Mouse (Mus musculus) frontal cortex, postnatal 14 days (tissue): Measurements from ENCODE around the gene Slc31a2.

ENCODE experiments used
- DNase-seq, 2 experiments: peaks; one replicate each; pipeline ENCODE4 v3.0.0; 2022; ENCODE audit warnings: low spot score in 2 of 2

The Slc31a2 gene

GRCm38 (mm10) chr4:62281319-62281718 lies 19.0 kb downstream of the Slc31a2 start:
- DNase-seq, result no peak

GRCm38 (mm10) chr4:62282969-62283368 lies 20.6 kb downstream of the Slc31a2 start:
- DNase-seq, result no peak

GRCm38 (mm10) chr4:62285576-62285975 lies 23.2 kb downstream of the Slc31a2 start:
- DNase-seq, result no peak

DNA sequence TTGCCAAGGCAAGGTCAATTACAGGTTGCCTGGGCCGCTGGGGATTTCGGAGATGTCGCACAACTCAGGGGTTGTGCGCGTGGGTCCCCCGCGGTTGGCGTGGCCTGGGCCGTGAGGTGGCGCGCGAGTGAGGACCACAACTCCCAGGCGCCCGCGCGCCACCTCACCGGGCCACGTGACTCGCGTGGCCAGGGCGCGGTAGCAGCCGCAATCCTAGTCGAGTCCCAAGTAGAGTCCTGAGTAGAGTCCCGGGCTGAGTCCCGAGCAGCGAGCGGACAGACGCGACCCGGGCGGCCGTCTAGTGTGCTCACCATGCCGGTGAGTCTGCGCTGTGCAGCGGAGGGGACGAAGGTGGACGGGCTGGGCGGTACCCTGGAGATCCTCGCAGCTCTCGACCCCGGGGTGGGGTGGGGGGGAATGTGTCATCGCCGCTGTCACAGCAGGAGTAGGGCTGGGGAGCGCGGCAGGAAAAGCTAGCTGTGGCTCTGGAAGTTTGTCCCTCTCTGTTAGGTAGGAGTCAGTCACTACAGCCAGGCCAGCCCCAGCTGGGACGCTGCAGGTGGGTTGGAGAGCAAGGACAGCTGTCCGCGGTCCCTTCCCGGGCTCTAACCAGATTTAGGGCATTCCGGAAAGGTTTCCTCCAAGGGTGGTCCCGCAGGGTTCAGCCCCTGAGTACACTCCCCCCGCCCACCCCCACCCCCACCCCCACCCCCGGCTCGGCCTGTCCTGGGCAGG lies 24.1 kb downstream of the Slc31a2 start:
- DNase-seq, result peak; percentile 49 to 72

DNA sequence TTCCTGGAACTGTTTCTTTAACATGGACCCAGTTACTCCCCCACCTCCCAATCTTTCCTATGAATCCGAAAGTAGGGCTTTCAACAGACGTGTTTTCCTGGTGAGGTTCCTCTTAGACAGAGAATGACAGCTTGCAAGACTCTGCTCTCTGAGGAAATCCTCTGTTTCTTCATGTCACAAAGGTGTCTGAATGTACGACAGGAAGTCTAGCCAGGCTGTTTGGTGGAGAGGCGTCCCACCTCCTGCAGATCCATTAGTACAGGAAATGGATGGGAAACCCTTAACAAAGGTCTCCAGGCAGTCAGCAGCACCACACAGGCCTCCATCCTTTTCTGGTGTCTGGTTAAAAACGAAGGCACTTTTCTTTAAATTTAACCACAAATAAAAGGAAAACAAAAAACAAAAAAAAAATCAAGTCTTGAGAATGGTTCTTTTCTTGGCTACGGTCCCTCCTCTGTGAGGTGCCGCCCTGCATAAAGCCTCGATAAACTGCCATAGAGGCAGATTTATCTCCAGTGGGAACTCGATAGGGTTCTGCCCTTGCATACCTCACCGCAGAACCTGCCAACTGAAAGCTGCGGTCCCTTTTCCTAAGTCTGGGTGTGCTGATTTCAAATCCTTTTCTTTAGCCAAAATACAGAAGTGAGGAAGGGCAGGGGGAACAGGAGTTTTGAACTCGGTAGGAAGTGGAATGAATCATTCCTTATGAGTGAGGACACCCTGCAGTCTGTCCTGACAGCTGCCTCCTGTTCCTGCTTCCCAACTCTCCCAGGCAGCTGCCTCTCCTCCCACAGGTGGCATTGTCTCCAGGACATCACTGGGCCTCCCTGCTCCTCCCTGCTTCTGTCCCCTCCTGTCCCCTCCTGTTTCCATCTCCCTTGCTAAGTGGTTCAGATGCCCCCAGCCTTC lies 24.9 kb downstream of the Slc31a2 start:
- no peak for DNase-seq

DNA sequence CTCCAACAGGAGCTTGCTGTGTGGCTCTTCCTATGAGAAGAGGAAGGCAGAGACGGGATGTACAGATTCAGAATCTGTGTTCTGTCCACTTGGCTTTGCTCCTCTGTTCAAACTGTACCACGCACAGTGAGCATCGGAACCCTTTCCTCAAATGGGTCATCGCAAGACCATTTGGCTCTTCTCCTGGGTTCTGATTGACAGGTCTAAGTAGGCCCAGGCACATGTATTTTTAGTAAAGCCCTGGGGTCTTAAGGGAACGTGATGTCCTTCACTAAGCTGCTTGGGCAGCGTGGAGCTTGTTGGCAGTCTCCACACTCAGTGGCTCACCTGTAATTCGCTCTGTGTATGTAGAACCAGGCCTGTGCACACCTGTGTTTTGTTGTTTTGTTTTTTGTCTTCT lies 26.9 kb downstream of the Slc31a2 start:
- DNase-seq, result no peak

- DNase-seq, result no peak
Observed at GRCm38 (mm10) chr4:62290816-62291505, 28.6 kb downstream of the Slc31a2 start.

GRCm38 (mm10) chr4:62292461-62293180 lies 30.3 kb downstream of the Slc31a2 start:
- DNase-seq, result no peak

DNA sequence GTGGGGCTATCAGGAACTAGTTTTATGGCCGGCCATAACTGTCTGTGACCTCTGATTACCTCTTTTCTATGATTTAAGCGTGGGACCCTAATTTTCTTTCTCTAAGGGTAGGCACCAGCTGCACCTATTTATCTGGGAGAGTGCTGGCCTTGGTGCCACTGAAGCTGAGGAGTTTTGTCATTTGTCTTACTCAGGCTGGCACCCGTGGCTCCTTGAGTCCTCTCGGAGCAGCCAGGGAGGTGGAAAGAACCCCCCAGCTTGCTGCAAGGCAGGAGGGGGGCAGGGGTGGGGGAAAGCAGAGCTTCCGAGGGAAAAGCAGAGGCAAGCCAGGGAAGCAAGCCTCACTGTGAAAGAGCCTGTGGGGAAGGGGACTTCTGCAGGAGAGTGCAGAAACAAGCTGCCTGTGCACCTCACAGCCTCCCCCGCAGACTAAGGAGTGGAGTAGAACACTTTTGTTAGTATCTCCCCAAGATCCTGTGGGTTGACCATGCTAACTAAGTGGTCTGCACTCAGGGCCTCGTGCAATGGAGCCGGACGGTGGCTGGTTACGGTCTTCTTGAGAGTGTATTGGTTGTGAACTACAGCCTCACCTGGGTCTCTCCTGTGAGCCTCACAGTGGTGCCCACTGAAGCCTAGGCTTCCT lies 31.0 kb downstream of the Slc31a2 start:
- DNase-seq, result peak in 1 of 2 experiments; percentile 10

DNA sequence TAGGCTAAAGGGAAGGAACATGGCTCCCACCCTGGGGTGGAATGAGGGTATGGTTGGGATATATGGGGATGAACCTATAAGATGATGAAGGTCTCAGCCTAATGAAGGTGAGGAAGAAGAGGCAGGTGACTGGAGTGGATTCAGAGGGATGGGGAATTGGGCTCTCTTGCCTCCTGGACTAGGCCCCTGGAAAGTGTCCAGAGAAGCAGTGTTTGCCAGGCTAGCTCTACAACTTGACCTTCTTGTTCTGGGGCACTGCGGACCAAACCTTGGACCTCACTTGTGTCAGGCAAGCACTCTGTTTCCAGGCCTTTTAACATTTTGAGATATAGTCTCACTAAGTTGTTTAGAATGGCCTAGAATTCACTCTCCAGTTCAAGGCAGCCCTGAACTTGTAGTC lies 32.4 kb downstream of the Slc31a2 start:
- DNase-seq, result no peak

DNA sequence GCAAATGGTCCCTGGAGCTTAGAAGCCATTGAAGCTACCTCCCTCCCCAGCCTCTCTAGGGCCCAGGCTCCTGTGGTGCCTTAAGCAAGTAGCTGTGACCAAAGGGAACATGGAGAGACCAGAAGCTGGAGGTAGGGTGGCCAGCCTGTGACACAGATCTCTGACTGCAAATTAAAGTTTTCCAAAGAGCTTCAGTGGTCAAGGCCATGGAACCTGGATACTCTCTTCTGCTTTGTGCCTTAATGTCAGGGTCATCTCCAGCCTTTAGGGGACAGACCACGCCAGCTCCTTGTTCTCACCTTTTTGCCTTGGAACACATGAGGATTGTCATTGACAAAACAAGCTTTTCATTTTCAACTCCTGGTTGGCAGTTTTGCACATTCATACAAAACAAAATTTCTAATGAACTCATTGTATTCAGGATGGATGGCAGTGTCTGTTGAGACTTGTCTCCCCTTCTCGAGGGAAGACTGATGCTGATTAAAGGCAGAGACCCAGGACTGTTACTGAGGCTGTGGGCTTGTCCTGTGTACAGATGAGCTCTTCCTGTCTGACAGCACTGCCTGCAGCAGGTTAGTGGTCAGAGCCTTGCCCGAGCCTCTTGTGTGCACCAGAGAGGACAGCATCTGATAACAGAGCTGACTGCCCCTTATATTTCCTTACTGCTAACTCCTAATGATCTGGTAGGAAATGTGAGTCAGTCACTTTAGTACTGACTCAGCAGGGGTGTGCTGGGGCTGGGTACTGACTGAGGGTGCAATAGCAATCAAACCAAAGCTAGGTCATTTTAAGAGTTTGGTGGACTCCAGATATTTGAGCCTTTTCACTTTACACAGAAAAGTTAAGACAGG lies 35.1 kb downstream of the Slc31a2 start:
- no peak for DNase-seq

DNA sequence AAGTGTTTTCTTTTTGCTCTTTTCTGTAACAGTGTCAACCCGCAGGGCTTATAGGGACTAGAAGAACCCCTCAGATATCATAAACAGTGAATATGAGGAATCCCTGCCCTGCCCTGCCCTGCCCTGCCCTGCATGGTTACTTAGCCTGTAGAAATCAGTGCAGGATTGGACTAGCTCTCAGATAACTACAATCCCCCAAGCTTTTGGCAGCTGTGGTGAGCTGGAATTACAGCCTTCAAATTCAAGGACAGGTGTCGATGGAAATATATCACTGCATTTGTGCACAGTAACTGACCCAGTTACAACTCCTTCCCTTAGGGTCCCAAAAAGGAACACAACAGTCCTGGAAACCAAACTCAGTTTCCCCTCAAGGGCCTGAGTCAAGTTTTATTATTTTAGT lies 37.6 kb downstream of the Slc31a2 start:
- no peak for DNase-seq

DNA sequence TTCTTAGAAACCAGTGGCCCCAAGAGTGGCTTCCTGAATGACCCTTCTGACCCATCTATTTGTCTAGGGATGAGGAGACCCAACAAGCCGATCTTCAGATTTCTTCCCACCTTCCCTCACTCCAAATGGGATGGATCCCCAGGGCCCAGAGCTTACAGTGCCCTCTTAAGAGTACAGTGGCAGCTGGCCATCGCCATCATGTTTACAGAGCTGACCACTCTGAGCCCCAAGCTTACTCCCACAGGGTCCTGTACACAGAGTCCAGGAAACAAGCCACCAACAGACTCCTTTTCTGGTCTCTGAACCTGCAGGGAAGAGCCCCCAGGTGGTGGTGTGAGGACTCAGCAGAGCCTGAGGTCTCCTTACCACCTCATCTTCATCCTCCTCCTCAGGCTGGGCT lies 40.4 kb downstream of the Slc31a2 start:
- no peak for DNase-seq

DNA sequence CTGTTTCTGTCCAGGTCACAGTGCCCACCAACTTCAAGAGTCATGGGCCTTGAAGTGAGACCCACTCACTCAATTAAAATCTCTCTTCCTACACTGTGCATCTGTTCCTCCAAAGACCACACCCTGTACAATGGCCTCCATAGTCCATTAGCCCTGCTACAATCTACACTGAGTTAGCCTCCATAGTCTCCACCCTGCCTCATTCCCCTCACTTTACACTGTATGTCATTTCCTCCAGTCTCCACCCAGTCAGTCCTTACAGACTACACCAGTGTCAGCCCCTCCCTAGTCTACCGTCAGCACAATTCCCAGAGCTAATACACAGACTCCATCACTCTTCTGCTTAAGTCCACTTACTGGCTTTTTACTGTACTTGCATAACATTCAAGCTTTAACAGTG lies 40.9 kb downstream of the Slc31a2 start:
- no peak for DNase-seq

GRCm38 (mm10) chr4:62306301-62306700 lies 43.9 kb downstream of the Slc31a2 start:
- no peak for DNase-seq

- DNase-seq, result no peak
Observed at GRCm38 (mm10) chr4:62306840-62307239, 44.5 kb downstream of the Slc31a2 start.

GRCm38 (mm10) chr4:62308406-62308805 lies 46.0 kb downstream of the Slc31a2 start:
- DNase-seq, result no peak

GRCm38 (mm10) chr4:62312821-62313220 lies 50.5 kb downstream of the Slc31a2 start:
- DNase-seq, result no peak

GRCm38 (mm10) chr4:62313641-62314211 lies 51.4 kb downstream of the Slc31a2 start:
- DNase-seq, result no peak

GRCm38 (mm10) chr4:62314516-62314915 lies 52.2 kb downstream of the Slc31a2 start:
- DNase-seq, result no peak
